Mouse (Mus musculus) liver, embryonic 15.5 days (tissue): ENCODE measurements around the gene Uhrf1bp1. TPM values are rescaled to one million over a fixed set of nuclear protein-coding genes. Genes with fewer than 3 reads are reported as not detected.

Experiments used
- polyA plus RNA-seq: library from polyadenylated mRNA; unstranded; fragments of >200 nt; fragmentation: Nextera tagmentation; extraction: Ambion mirVana; gene quantifications from 2 replicates; pipeline ENCODE4 v1.2.1, GENCODE M21; 2015

Uhrf1bp1 gene
- polyA plus RNA-seq, 1 experiment from 2014 or later = 2.2 TPM

Other genes starting within 250 kb of the Uhrf1bp1 start
- 23.2 and 26.1 TPM in 2 replicates for gene Nudt3, start 232.9 kb upstream of the Uhrf1bp1 start, polyA plus RNA-seq
- gene RPS10-NUDT3, start 221.2 kb upstream of the Uhrf1bp1 start, polyA plus RNA-seq = not detected in 2 replicates
- 435 and 496 TPM in 2 replicates for gene Rps10, start 219.8 kb upstream of the Uhrf1bp1 start, polyA plus RNA-seq
- gene Pacsin1, start 200.9 kb upstream of the Uhrf1bp1 start, polyA plus RNA-seq = 0.13 and 0.24 TPM in 2 replicates
- 0.18 TPM in 1 of 2 replicates, not detected in the other for gene Spdef, start 127.5 kb upstream of the Uhrf1bp1 start, polyA plus RNA-seq
- 13.3 and 18.2 TPM in 2 replicates for gene D17Wsu92e, start 35.8 kb upstream of the Uhrf1bp1 start, polyA plus RNA-seq
- 115 and 125 TPM in 2 replicates for gene Snrpc, start 18.3 kb upstream of the Uhrf1bp1 start, polyA plus RNA-seq
- 3.4 and 4.3 TPM in 2 replicates for gene Anks1, start 52.9 kb downstream of the Uhrf1bp1 start, polyA plus RNA-seq
- 21.6 and 22.2 TPM in 2 replicates for gene Taf11, start 53.4 kb downstream of the Uhrf1bp1 start, polyA plus RNA-seq
- gene Tcp11, start 224.2 kb downstream of the Uhrf1bp1 start, polyA plus RNA-seq = 0.17 and 0.18 TPM in 2 replicates